Mouse (Mus musculus): ENCODE data around the gene Ndufab1.

DNA sequence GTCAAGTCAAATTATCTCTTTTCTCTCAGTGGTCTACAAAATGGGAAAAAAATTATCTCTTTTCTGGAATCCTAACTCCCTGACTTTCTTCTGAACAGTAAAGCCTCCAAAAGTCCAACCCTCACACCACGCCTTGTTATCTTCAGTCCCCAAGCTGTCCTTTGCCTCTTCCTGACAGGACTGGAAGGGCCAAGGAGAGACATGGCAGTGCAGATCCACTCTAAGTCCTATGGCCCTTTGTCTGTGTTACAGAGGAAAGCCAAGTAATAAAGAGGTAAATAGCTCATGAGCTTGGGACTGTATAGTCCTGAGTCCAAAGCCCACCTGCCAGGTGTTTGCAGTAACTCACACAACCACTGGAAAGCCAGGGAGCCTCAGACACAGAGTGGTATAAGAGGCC, 56.0 kb downstream of the Ndufab1 start:
- TF ChIP-seq CTCF (IDR thresholded peaks at IDR 0.05; ENCODE audit: insufficient read depth, low read length) (no peak), POLR2A (IDR thresholded peaks at IDR 0.05; ENCODE audit: borderline replicate concordance, extremely low read depth, low read depth, low read length) (no peak)

Data from lung, adult 2 months (tissue).